Mouse (Mus musculus) hindbrain, embryonic 11.5 days (tissue): ENCODE data around the gene Kdm6a. TPM values are rescaled to one million over a fixed set of nuclear protein-coding genes. Genes with fewer than 3 reads are reported as not detected.

ENCODE experiments used
- ATAC-seq: fragments of 200-750 bp; cut with Nextera tagmentation; 2 replicates; pipeline ENCODE4 v1.8.0; 2017; ENCODE audit warnings: mild to moderate bottlenecking, moderate TSS enrichment, moderate library complexity; ENCODE audit not compliant: low FRiP score
- DNase-seq: peaks from one replicate; pipeline ENCODE4 v3.0.0-alpha.2; 2015; ENCODE audit warnings: low spot score
- H3K27ac ChIP-seq: fragments of 300-500 bp; sonication (generic); 2 replicates; pipeline ENCODE4 v1.5.1; 2014; ENCODE audit warnings: mild to moderate bottlenecking, low read depth, low read length
- H3K27me3 ChIP-seq: fragments of 300-500 bp; sonication (generic); 2 replicates; pipeline ENCODE4 v1.6.1; 2014; ENCODE audit warnings: mild to moderate bottlenecking, low read length, moderate library complexity, mixed read lengths; ENCODE audit not compliant: control insufficient read depth, insufficient read depth
- H3K36me3 ChIP-seq: fragments of 300-500 bp; sonication (generic); 2 replicates; pipeline ENCODE4 v1.6.1; 2014; ENCODE audit warnings: mild to moderate bottlenecking, low read length, moderate library complexity, mixed read lengths; ENCODE audit not compliant: control insufficient read depth, insufficient read depth
- H3K4me1 ChIP-seq: fragments of 300-500 bp; sonication (generic); replicated peaks from 2 replicates; pipeline ENCODE4 v1.6.1; 2014; ENCODE audit warnings: low read length, mixed read lengths; ENCODE audit not compliant: control insufficient read depth, insufficient read depth
- H3K4me2 ChIP-seq: fragments of 300-500 bp; sonication (generic); replicated peaks from 2 replicates; pipeline ENCODE4 v1.6.1; 2014; ENCODE audit warnings: mild to moderate bottlenecking, low read depth, low read length
- H3K4me3 ChIP-seq: fragments of 300-500 bp; sonication (generic); 2 replicates; pipeline ENCODE4 v1.5.1; 2014; ENCODE audit warnings: low read depth, low read length
- H3K9ac ChIP-seq: fragments of 300-500 bp; sonication (generic); 2 replicates; pipeline ENCODE4 v1.6.1; 2014; ENCODE audit warnings: low read depth, low read length
- H3K9me3 ChIP-seq: fragments of 300-500 bp; sonication (generic); 2 replicates; pipeline ENCODE4 v1.6.1; 2016; ENCODE audit warnings: low read length; ENCODE audit not compliant: control insufficient read depth
- WGBS: fragments of 180-500 bp; shearing (Covaris S2); extraction: QIAGEN DNeasy Blood & Tissue Kit; methylation state at CpG from one replicate; pipeline ENCODE4 v1.1.7; 2014; 5-methylcytosine and 5-hydroxymethylcytosine counted together
- polyA plus RNA-seq: library from polyadenylated mRNA; unstranded; fragments of >200 nt; fragmentation: Nextera tagmentation; extraction: Ambion mirVana; gene quantifications from 2 replicates; pipeline ENCODE4 v1.2.1, GENCODE M21; 2014

Gene Kdm6a
- polyA plus RNA-seq, 1 experiment from 2014 or later = 35.3 TPM

DNA sequence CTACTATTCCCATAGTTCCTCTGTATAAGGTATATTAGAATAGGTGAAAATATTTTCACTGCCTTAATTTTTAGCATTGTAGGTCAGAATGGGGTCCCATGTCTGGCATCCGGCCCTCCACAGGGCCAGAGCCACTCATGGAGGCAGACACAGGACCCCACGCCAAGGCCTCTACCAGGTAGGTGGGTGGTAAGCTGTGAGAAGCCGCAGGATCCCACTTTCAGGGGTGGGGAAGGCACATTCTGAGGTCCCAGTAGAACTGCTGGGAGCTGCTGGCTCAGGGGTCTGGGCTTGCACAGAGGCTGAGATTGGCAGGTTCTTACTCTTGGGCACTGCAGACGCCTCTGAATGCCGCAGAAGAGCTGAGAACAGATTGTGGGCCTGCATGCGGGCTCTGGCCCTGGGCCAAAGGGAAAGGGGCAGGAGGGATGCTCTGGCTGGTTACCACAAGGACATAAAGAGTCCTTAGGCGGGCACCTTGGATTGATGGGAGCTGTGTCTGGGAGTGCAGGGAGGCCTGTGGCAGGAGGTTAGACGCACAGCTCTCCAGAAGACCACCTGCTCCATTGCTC is 95.9 kb downstream of the Kdm6a start:
- no peaks in the 10 kb centered on the region for H3K27me3 ChIP-seq
- H3K4me3 ChIP-seq = no peak overlapping the region
- H3K36me3 ChIP-seq = no peaks in the 10 kb centered on the region
- no peaks in the 10 kb centered on the region for H3K9me3 ChIP-seq
- 91% methylated on average over 8 of the region's 8 CpGs for WGBS
- DNase-seq = no peak
- no peak overlapping the region for H3K9ac ChIP-seq
- H3K4me1 ChIP-seq = no peaks in the 10 kb centered on the region
- no peak for ATAC-seq
- H3K4me2 ChIP-seq = no peak overlapping the region
- H3K27ac ChIP-seq = no peak overlapping the region

DNA sequence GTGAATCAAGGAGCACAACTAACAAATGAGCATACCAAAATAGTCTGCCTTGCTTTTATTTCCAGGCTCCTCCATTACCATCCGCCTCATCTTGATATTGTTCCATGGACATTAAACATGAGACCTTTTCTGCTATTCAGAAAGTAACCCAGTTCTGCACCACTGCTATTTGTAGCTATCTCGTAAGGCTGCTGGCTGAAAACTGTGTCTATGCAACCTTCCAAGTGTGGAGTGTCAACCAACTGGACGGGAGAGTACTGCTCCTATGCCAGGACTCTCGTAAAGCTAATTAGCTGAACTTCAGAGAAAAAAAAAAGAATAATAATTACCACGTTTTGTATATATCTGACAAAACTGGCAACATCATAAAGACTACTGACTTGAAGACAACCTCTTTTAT is 116.2 kb downstream of the Kdm6a start:
- DNase-seq = no peak
- no peak overlapping the region for H3K4me3 ChIP-seq
- H3K36me3 ChIP-seq = no peaks in the 10 kb centered on the region
- no peaks in the 10 kb centered on the region for H3K27me3 ChIP-seq
- ATAC-seq = no peak
- H3K9ac ChIP-seq = no peak overlapping the region
- no peaks in the 10 kb centered on the region for H3K4me1 ChIP-seq
- H3K9me3 ChIP-seq = no peaks in the 10 kb centered on the region
- 92% methylated on average over 5 of the region's 5 CpGs for WGBS
- no peak overlapping the region for H3K27ac ChIP-seq
- H3K4me2 ChIP-seq = no peak overlapping the region

DNA sequence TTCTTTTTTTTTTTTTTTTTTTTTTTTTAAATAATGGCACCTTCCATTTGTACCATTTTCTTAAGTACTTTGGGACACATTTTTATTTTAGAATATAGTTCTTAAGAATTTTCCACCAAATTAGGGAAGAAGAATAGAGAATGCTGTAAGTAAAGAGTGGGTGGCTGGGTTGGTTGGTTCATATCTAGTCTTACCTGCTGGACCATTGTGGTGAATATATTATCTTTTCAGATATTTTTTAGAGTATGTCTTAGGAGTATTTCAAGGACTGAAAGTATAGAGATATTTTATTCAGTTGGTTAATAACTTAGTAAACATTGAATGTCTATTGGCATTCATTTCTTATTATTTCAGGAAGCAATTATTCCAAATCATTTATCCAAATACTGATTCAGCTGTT is 117.8 kb downstream of the Kdm6a start:
- Histone ChIP-seq H3K9ac (no peak overlapping the region), H3K4me1 (no peaks in the 10 kb centered on the region), H3K36me3 (no peaks in the 10 kb centered on the region), H3K27me3 (no peaks in the 10 kb centered on the region), H3K4me3 (no peak overlapping the region), H3K27ac (no peak overlapping the region), H3K4me2 (no peak overlapping the region), H3K9me3 (no peaks in the 10 kb centered on the region)
- ATAC-seq (no peak), DNase-seq (no peak)

Other genes with a start within 250 kb of the Kdm6a start
- gene Dusp21, start 16.7 kb upstream of the Kdm6a start, polyA plus RNA-seq = not detected in 2 replicates